Mouse (Mus musculus) bone marrow, adult 2 months (tissue): ENCODE results near the gene Map4k4.

Experiments used
- CTCF ChIP-seq: fragments of 200-500 bp; IDR thresholded peaks from 2 replicates; pipeline ENCODE4 v1.5.1; 2011; ENCODE audit warnings: low read length, control low read depth; ENCODE audit not compliant: control insufficient read depth, insufficient read depth
- POLR2A ChIP-seq: fragments of 200-500 bp; IDR thresholded peaks from 2 replicates; pipeline ENCODE4 v1.6.1; 2011; ENCODE audit warnings: low read depth, mild to moderate bottlenecking, control low read depth, low read length, borderline replicate concordance; ENCODE audit not compliant: control insufficient read depth

DNA sequence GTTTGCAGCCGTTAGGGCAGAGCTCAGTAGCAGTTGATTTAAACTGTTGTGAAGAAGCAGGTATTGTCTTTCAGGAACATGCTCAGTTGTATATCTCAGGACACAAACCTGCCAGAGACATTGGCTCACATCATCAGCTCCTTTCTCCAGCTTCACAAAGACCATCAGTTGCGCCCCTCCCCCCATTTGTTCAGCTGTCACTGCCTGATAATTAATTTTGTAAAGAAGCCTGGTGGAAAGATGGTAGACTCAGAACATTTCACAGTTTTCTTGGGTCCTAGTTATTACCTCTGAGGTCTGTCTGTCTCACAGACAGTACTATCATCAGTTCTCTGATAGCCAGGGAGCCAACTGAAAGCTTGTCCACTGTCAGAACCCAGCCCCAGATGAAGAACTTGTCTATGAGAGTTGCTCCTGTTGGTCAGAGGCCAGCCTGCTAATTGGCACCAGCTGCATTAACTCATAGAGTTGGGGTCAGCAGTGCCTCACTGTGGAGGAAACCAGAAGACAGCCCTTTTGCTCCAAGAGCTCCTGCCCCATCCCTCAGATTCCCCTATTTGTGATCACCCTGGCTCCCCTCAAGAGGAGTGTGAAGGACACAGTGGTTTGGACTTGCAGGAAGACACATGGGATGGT, 69.2 kb downstream of the Map4k4 start:
- TF ChIP-seq POLR2A, result no peak
- TF ChIP-seq CTCF, result no peak
